Mouse (Mus musculus): ENCODE measurements around the gene Trdmt1. TPM values are rescaled to one million over a fixed set of nuclear protein-coding genes. Genes with fewer than 3 reads are reported as not detected.
A peak's percentile ranks its signal among the peaks of the same experiment; 100 is the strongest.

The Trdmt1 gene
- polyA plus RNA-seq, 1 experiment = 3.1 TPM

DNA sequence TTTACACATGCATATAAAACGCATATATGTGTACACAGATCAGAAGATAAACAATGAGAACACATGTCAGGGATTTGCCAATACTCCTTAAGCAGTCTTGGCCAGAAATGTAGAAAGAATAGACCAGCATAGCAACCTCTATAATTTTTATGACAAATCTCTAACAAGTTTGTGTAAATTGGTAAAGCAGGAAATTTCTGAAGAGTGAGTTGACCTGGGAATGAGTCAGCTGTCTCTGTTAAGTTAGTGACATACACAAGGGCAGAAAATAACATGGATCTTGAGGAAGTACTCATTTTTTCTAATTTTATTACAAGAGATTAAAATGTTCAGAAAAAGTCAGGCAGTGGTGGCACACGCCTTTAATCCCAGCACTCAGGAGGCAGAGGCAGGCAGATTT lies 18.3 kb downstream of the Trdmt1 start:
- Histone ChIP-seq H3K4me1 (ENCODE audit: control insufficient read depth, insufficient read depth, low read length) (no peaks in the 10 kb centered on the region), H3K27me3 (ENCODE audit: control insufficient read depth, insufficient read depth, low read length) (no peaks in the 10 kb centered on the region), H3K27ac (ENCODE audit: control insufficient read depth, insufficient read depth, low read depth, low read length) (no peak overlapping the region), H3K36me3 (ENCODE audit: control insufficient read depth, insufficient read depth, low read length) (no peaks in the 10 kb centered on the region), H3K4me3 (ENCODE audit: control insufficient read depth, low read depth, low read length) (no peak overlapping the region)
- no peak for TF ChIP-seq CTCF (IDR thresholded peaks at IDR 0.05; ENCODE audit: control insufficient read depth, insufficient read depth, insufficient replicate concordance, low read depth, low read length)

- no peaks in the 10 kb centered on the region for H3K4me1 ChIP-seq (ENCODE audit: control insufficient read depth, insufficient read depth, low read length)
- H3K36me3 ChIP-seq (ENCODE audit: control insufficient read depth, insufficient read depth, low read length) = no peaks in the 10 kb centered on the region
- TF ChIP-seq CTCF (IDR thresholded peaks at IDR 0.05; ENCODE audit: control insufficient read depth, insufficient read depth, insufficient replicate concordance, low read depth, low read length) = no peak
- TF ChIP-seq POLR2A (IDR thresholded peaks at IDR 0.05; ENCODE audit: control insufficient read depth, low read depth, low read length) = no peak
- H3K27me3 ChIP-seq (ENCODE audit: control insufficient read depth, insufficient read depth, low read length) = no peaks in the 10 kb centered on the region
- 0 out of 2 replicates have a peak overlapping the region, but pooled peaks have one; percentile 13 for H3K27ac ChIP-seq (ENCODE audit: control insufficient read depth, insufficient read depth, low read depth, low read length)
- H3K4me3 ChIP-seq (ENCODE audit: control insufficient read depth, low read depth, low read length) = no peak overlapping the region
Observed at GRCm38 (mm10) chr2:13523540-13524456, 20.7 kb downstream of the Trdmt1 start.

GRCm38 (mm10) chr2:13522106-13522505 lies 22.4 kb downstream of the Trdmt1 start:
- Histone ChIP-seq H3K4me1 (ENCODE audit: control insufficient read depth, insufficient read depth, low read length) (no peaks in the 10 kb centered on the region), H3K36me3 (ENCODE audit: control insufficient read depth, insufficient read depth, low read length) (no peaks in the 10 kb centered on the region), H3K4me3 (ENCODE audit: control insufficient read depth, low read depth, low read length) (no peak overlapping the region), H3K27ac (ENCODE audit: control insufficient read depth, insufficient read depth, low read depth, low read length) (no peak overlapping the region), H3K27me3 (ENCODE audit: control insufficient read depth, insufficient read depth, low read length) (no peaks in the 10 kb centered on the region)
- TF ChIP-seq CTCF (IDR thresholded peaks at IDR 0.05; ENCODE audit: control insufficient read depth, insufficient read depth, insufficient replicate concordance, low read depth, low read length) (no peak), POLR2A (IDR thresholded peaks at IDR 0.05; ENCODE audit: control insufficient read depth, low read depth, low read length) (no peak)

DNA sequence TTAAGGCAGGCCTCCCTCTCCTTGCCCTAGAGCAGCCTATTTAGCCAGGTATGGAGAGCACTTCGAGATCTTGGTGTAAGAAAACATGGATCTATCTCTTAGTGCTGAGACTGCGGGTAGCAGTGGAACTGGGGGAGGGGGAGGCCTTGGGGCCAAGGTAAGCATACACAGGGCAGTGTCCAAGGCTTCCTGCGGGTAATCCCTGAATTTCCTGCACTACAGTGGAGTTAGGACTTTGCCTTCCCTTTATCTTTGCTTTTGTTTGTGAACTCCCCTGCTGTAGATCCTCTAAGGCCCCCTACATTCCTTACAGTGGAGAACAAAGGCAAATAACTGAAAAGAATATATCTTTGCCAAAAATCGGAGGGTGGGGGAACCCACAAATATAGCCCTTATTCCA lies 29.5 kb downstream of the Trdmt1 start:
- H3K4me1 ChIP-seq (ENCODE audit: control insufficient read depth, insufficient read depth, low read length) = no peaks in the 10 kb centered on the region
- H3K4me3 ChIP-seq (ENCODE audit: control insufficient read depth, low read depth, low read length) = peak overlapping the region; percentile 61
- H3K27me3 ChIP-seq (ENCODE audit: control insufficient read depth, insufficient read depth, low read length) = no peaks in the 10 kb centered on the region
- no peaks in the 10 kb centered on the region; the same call in none of the 2 replicates for H3K36me3 ChIP-seq (ENCODE audit: control insufficient read depth, insufficient read depth, low read length)
- no peak for TF ChIP-seq CTCF (IDR thresholded peaks at IDR 0.05; ENCODE audit: control insufficient read depth, insufficient read depth, insufficient replicate concordance, low read depth, low read length)
- TF ChIP-seq POLR2A (IDR thresholded peaks at IDR 0.05; ENCODE audit: control insufficient read depth, low read depth, low read length) = no peak
- H3K27ac ChIP-seq (ENCODE audit: control insufficient read depth, insufficient read depth, low read depth, low read length) = peak overlapping the region; percentile 65

GRCm38 (mm10) chr2:13502717-13503116 lies 41.8 kb downstream of the Trdmt1 start:
- no peaks in the 10 kb centered on the region for H3K27me3 ChIP-seq (ENCODE audit: control insufficient read depth, insufficient read depth, low read length)

GRCm38 (mm10) chr2:13501553-13501952 lies 42.9 kb downstream of the Trdmt1 start:
- Histone ChIP-seq H3K27me3 (ENCODE audit: control insufficient read depth, insufficient read depth, low read length) (no peaks in the 10 kb centered on the region), H3K4me3 (ENCODE audit: control insufficient read depth, low read depth, low read length) (no peak overlapping the region), H3K27ac (ENCODE audit: control insufficient read depth, insufficient read depth, low read depth, low read length) (no peak overlapping the region), H3K36me3 (ENCODE audit: control insufficient read depth, insufficient read depth, low read length) (no peaks in the 10 kb centered on the region), H3K4me1 (ENCODE audit: control insufficient read depth, insufficient read depth, low read length) (no peaks in the 10 kb centered on the region)
- no peak for TF ChIP-seq POLR2A (IDR thresholded peaks at IDR 0.05; ENCODE audit: control insufficient read depth, low read depth, low read length)
- TF ChIP-seq CTCF (IDR thresholded peaks at IDR 0.05; ENCODE audit: control insufficient read depth, insufficient read depth, insufficient replicate concordance, low read depth, low read length) = no peak

More at GRCm38 (mm10) chr2:13502717-13503116, 41.8 kb downstream of the Trdmt1 start:
- H3K36me3 ChIP-seq (ENCODE audit: control insufficient read depth, insufficient read depth, low read length) = no peaks in the 10 kb centered on the region
- TF ChIP-seq POLR2A (IDR thresholded peaks at IDR 0.05; ENCODE audit: control insufficient read depth, low read depth, low read length) = no peak
- TF ChIP-seq CTCF (IDR thresholded peaks at IDR 0.05; ENCODE audit: control insufficient read depth, insufficient read depth, insufficient replicate concordance, low read depth, low read length) = no peak
- no peaks in the 10 kb centered on the region for H3K4me1 ChIP-seq (ENCODE audit: control insufficient read depth, insufficient read depth, low read length)
- no peak overlapping the region for H3K27ac ChIP-seq (ENCODE audit: control insufficient read depth, insufficient read depth, low read depth, low read length)
- no peak overlapping the region for H3K4me3 ChIP-seq (ENCODE audit: control insufficient read depth, low read depth, low read length)

GRCm38 (mm10) chr2:13500298-13500999 lies 44.0 kb downstream of the Trdmt1 start:
- Histone ChIP-seq H3K36me3 (ENCODE audit: control insufficient read depth, insufficient read depth, low read length) (no peaks in the 10 kb centered on the region), H3K27ac (ENCODE audit: control insufficient read depth, insufficient read depth, low read depth, low read length) (no peak overlapping the region), H3K4me1 (ENCODE audit: control insufficient read depth, insufficient read depth, low read length) (no peaks in the 10 kb centered on the region), H3K27me3 (ENCODE audit: control insufficient read depth, insufficient read depth, low read length) (no peaks in the 10 kb centered on the region), H3K4me3 (ENCODE audit: control insufficient read depth, low read depth, low read length) (no peak overlapping the region)
- no peak for TF ChIP-seq CTCF (IDR thresholded peaks at IDR 0.05; ENCODE audit: control insufficient read depth, insufficient read depth, insufficient replicate concordance, low read depth, low read length)
- no peak for TF ChIP-seq POLR2A (IDR thresholded peaks at IDR 0.05; ENCODE audit: control insufficient read depth, low read depth, low read length)
